Mouse (Mus musculus) embryonic facial prominence, embryonic 14.5 days (tissue): Measurements from ENCODE around the gene Bri3bp. TPM values are rescaled to one million over a fixed set of nuclear protein-coding genes. Genes with fewer than 3 reads are reported as not detected.

ENCODE experiments used
- ATAC-seq: fragments of 200-750 bp; cut with Nextera tagmentation; 2 replicates; pipeline ENCODE4 v1.8.0; 2017; ENCODE audit warnings: low read depth, moderate number of reproducible peaks, moderate TSS enrichment
- DNase-seq: peaks from one replicate; pipeline ENCODE4 v3.0.0-alpha.2; 2015; ENCODE audit warnings: low spot score
- H3K27ac ChIP-seq: fragments of 300-500 bp; sonication (generic); replicated peaks from 2 replicates; pipeline ENCODE4 v1.5.1; 2014; ENCODE audit warnings: low read depth, mild to moderate bottlenecking, low read length, moderate library complexity
- H3K27me3 ChIP-seq: fragments of 300-500 bp; sonication (generic); replicated peaks from 2 replicates; pipeline ENCODE4 v1.6.1; 2014; ENCODE audit warnings: low read length; ENCODE audit not compliant: control insufficient read depth, insufficient read depth
- H3K36me3 ChIP-seq: fragments of 300-500 bp; sonication (generic); 2 replicates; pipeline ENCODE4 v1.6.1; 2014; ENCODE audit warnings: low read length, mixed read lengths; ENCODE audit not compliant: control insufficient read depth, insufficient read depth
- H3K4me1 ChIP-seq: fragments of 300-500 bp; sonication (generic); 2 replicates; pipeline ENCODE4 v1.6.1; 2014; ENCODE audit warnings: antibody characterized with exemption, low read length; ENCODE audit not compliant: control insufficient read depth, insufficient read depth
- H3K4me2 ChIP-seq: fragments of 300-500 bp; sonication (generic); 2 replicates; pipeline ENCODE4 v1.6.1; 2014; ENCODE audit warnings: low read depth, mild to moderate bottlenecking, low read length, moderate library complexity, mixed read lengths
- H3K4me3 ChIP-seq: fragments of 300-500 bp; sonication (generic); 2 replicates; pipeline ENCODE4 v1.5.1; 2014; ENCODE audit warnings: low read depth, mild to moderate bottlenecking, low read length
- H3K9ac ChIP-seq: fragments of 300-500 bp; sonication (generic); 2 replicates; pipeline ENCODE4 v1.6.1; 2014; ENCODE audit warnings: low read depth, mild to moderate bottlenecking, low read length, moderate library complexity, mixed read lengths
- H3K9me3 ChIP-seq: fragments of 300-500 bp; sonication (generic); 2 replicates; pipeline ENCODE4 v1.6.1; 2016; ENCODE audit warnings: low read length; ENCODE audit not compliant: control insufficient read depth
- WGBS: fragments of 180-500 bp; shearing (Covaris S2); extraction: QIAGEN DNeasy Blood & Tissue Kit; methylation state at CpG from one replicate; pipeline ENCODE4 v1.1.7; 2014; 5-methylcytosine and 5-hydroxymethylcytosine counted together
- polyA plus RNA-seq: library from polyadenylated mRNA; unstranded; fragments of >200 nt; fragmentation: Nextera tagmentation; extraction: Ambion mirVana; gene quantifications from 2 replicates; pipeline ENCODE4 v1.2.1, GENCODE M21; 2014

The Bri3bp gene
- polyA plus RNA-seq, 1 experiment from 2014 or later: 28.8 TPM

GRCm38 (mm10) chr5:125470713-125471112 is 29.3 kb downstream of the Bri3bp start:
- Histone ChIP-seq H3K9me3 (no peaks in the 10 kb centered on the region), H3K4me3 (no peak overlapping the region), H3K27ac (no peak overlapping the region), H3K36me3 (no peaks in the 10 kb centered on the region), H3K4me2 (no peak overlapping the region), H3K4me1 (no peaks in the 10 kb centered on the region), H3K9ac (no peak overlapping the region), H3K27me3 (no peaks in the 10 kb centered on the region)
- WGBS: 78% methylated on average over 4 of the region's 4 CpGs
- DNase-seq (no peak), ATAC-seq (no peak)

GRCm38 (mm10) chr5:125472796-125473475 is 31.6 kb downstream of the Bri3bp start:
- H3K4me3 ChIP-seq: no peak overlapping the region
- WGBS: 67% methylated on average over 9 of the region's 9 CpGs
- no peaks in the 10 kb centered on the region for H3K9me3 ChIP-seq
- no peak overlapping the region for H3K4me2 ChIP-seq
- no peak for DNase-seq
- no peak overlapping the region for H3K9ac ChIP-seq
- H3K36me3 ChIP-seq: no peaks in the 10 kb centered on the region
- no peak overlapping the region for H3K27ac ChIP-seq
- H3K4me1 ChIP-seq: peaks cover 14% of the 10 kb centered on the region; the same call in 1 of the 2 replicates
- no peaks in the 10 kb centered on the region for H3K27me3 ChIP-seq
- no peak for ATAC-seq

- 59% methylated on average over 12 of the region's 12 CpGs for WGBS
- no peak overlapping the region for H3K27ac ChIP-seq
- H3K4me1 ChIP-seq: peaks cover 14% of the 10 kb centered on the region; the same call in 1 of the 2 replicates
- H3K9me3 ChIP-seq: no peaks in the 10 kb centered on the region
- ATAC-seq: no peak
- H3K4me3 ChIP-seq: peak overlapping the region; percentile 65
- DNase-seq: no peak
- H3K9ac ChIP-seq: peak overlapping the region; percentile 49; the same call in 1 of the 2 replicates
- H3K4me2 ChIP-seq: peak overlapping the region; percentile 70
- H3K36me3 ChIP-seq: 0 out of 2 replicates have a peak, but pooled peaks cover 4% of the 10 kb centered on the region
- H3K27me3 ChIP-seq: no peaks in the 10 kb centered on the region
Measured at GRCm38 (mm10) chr5:125475030-125475429, 33.7 kb downstream of the Bri3bp start.

- Histone ChIP-seq H3K27ac (peak within 1 kb of the TSS; percentile 22; the same call in 1 of the 2 replicates), H3K9me3 (no peaks in the 10 kb centered on the region), H3K4me2 (peak within 1 kb of the TSS; percentile 70), H3K4me3 (peak within 1 kb of the TSS; percentile 65), H3K4me1 (peaks cover 14% of the 10 kb centered on the region; the same call in 1 of the 2 replicates), H3K36me3 (0 out of 2 replicates have a peak, but pooled peaks cover 4% of the 10 kb centered on the region), H3K27me3 (no peaks in the 10 kb centered on the region), H3K9ac (peak within 1 kb of the TSS; percentile 70)
- ATAC-seq: peak; percentile 94
- WGBS: under 1% methylated on average over 40 of the region's 60 CpGs
- peak; percentile 97 for DNase-seq
Measured at GRCm38 (mm10) chr5:125475601-125476285, 34.4 kb downstream of the Bri3bp start, which contains the start of gene Aacs. Gene Aacs (plus strand): TSS chr5:125475814.

GRCm38 (mm10) chr5:125476286-125476625 is 34.9 kb downstream of the Bri3bp start:
- no peak; the same call in 1 of the 2 replicates for ATAC-seq

GRCm38 (mm10) chr5:125476799-125477198 is 35.4 kb downstream of the Bri3bp start:
- no peak for ATAC-seq
- Histone ChIP-seq H3K27ac (0 out of 2 replicates have a peak overlapping the region, but pooled peaks have one; percentile 22), H3K4me3 (peak overlapping the region; percentile 65), H3K4me2 (peak overlapping the region; percentile 70), H3K4me1 (peaks cover 14% of the 10 kb centered on the region; the same call in 1 of the 2 replicates), H3K9me3 (no peaks in the 10 kb centered on the region), H3K36me3 (0 out of 2 replicates have a peak, but pooled peaks cover 4% of the 10 kb centered on the region), H3K9ac (peak overlapping the region; percentile 70), H3K27me3 (no peaks in the 10 kb centered on the region)
- 63% methylated on average over 7 of the region's 7 CpGs for WGBS
- DNase-seq: no peak

More at GRCm38 (mm10) chr5:125476286-125476625, 34.9 kb downstream of the Bri3bp start:
- Histone ChIP-seq H3K4me1 (peaks cover 14% of the 10 kb centered on the region; the same call in 1 of the 2 replicates), H3K36me3 (0 out of 2 replicates have a peak, but pooled peaks cover 4% of the 10 kb centered on the region), H3K9ac (peak overlapping the region; percentile 70), H3K4me3 (peak overlapping the region; percentile 65), H3K9me3 (no peaks in the 10 kb centered on the region), H3K27ac (peak overlapping the region; percentile 22; the same call in 1 of the 2 replicates), H3K27me3 (no peaks in the 10 kb centered on the region), H3K4me2 (peak overlapping the region; percentile 70)
- no peak for DNase-seq
- 17% methylated on average over 5 of the region's 5 CpGs for WGBS

- H3K9me3 ChIP-seq: no peaks in the 10 kb centered on the region
- no peak overlapping the region for H3K27ac ChIP-seq
- peaks cover 5% of the 10 kb centered on the region; the same call in 1 of the 2 replicates for H3K36me3 ChIP-seq
- H3K27me3 ChIP-seq: no peaks in the 10 kb centered on the region
- peaks cover 14% of the 10 kb centered on the region; the same call in 1 of the 2 replicates for H3K4me1 ChIP-seq
- ATAC-seq: no peak
- peak overlapping the region; percentile 70 for H3K4me2 ChIP-seq
- 0 out of 2 replicates have a peak overlapping the region, but pooled peaks have one; percentile 19 for H3K9ac ChIP-seq
- peak; percentile 16 for DNase-seq
- WGBS: 46% methylated on average over 7 of the region's 7 CpGs
- no peak overlapping the region for H3K4me3 ChIP-seq
Measured at GRCm38 (mm10) chr5:125477533-125477932, 36.2 kb downstream of the Bri3bp start.

GRCm38 (mm10) chr5:125478037-125478436 is 36.7 kb downstream of the Bri3bp start:
- no peaks in the 10 kb centered on the region for H3K27me3 ChIP-seq
- peaks cover 10% of the 10 kb centered on the region for H3K36me3 ChIP-seq
- ATAC-seq: no peak
- H3K4me2 ChIP-seq: no peak overlapping the region; the same call in 1 of the 2 replicates
- H3K4me3 ChIP-seq: no peak overlapping the region
- peaks cover 14% of the 10 kb centered on the region; the same call in 1 of the 2 replicates for H3K4me1 ChIP-seq
- no peaks in the 10 kb centered on the region for H3K9me3 ChIP-seq
- no peak for DNase-seq
- H3K27ac ChIP-seq: no peak overlapping the region
- H3K9ac ChIP-seq: no peak overlapping the region; the same call in 1 of the 2 replicates
- WGBS: 79% methylated on average over 7 of the region's 7 CpGs
